Mouse (Mus musculus): ENCODE measurements around the gene Kcnh1. TPM values are rescaled to one million over a fixed set of nuclear protein-coding genes. Genes with fewer than 3 reads are reported as not detected.

Gene Kcnh1
- total and polyA plus RNA-seq, 3 experiments, result 0.05 TPM; not detected in 2

DNA sequence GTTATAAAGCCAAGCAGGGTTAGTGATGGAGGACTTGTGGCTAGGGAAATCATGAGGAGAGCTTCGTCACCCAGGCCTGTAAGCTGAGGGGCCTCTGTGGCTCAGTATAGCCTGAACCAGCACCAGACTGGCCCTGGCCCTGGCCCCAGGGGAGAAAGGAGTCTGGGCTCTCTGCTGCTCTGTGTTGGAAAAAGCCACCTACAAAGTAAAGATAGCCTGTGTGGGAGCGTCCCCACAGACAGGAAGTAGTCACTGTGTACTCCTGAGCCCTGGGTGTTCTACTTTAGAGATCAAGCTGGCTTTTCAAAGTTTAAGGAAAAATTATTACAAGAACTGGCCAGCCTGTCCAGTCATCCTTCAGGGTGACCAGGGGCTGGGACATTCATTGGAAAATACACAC lies 306.9 kb downstream of the Kcnh1 start:
- Histone ChIP-seq H3K9me3 (replicated peaks) (peaks cover 57% of the 10 kb centered on the region), H3K4me3 (ENCODE audit: low read depth, low read length) (no peak overlapping the region), H3K36me3 (replicated peaks) (no peaks in the 10 kb centered on the region), H3K27me3 (ENCODE audit: insufficient read depth, low read length) (no peaks in the 10 kb centered on the region), H3K4me1 (ENCODE audit: insufficient read depth, low read depth, low read length) (no peaks in the 10 kb centered on the region)
- DNase-seq (ENCODE audit: low spot score) (no peak), ATAC-seq (ENCODE audit: extremely low read depth, insufficient number of reproducible peaks, low FRiP score, poor library complexity, severe bottlenecking) (no peak)
- TF ChIP-seq CTCF (IDR thresholded peaks at IDR 0.05; ENCODE audit: low read depth, low read length) (no peak), TAL1 (conservative IDR thresholded peaks at IDR 0.05; ENCODE audit: low read depth, low read length) (no peak), POLR2AphosphoS5 (IDR thresholded peaks at IDR 0.05; ENCODE audit: insufficient replicate concordance, low read depth, low read length) (no peak), GATA2 (IDR thresholded peaks at IDR 0.05; ENCODE audit: borderline replicate concordance, low read depth, low read length) (no peak), GATA1 (IDR thresholded peaks at IDR 0.05; ENCODE audit: borderline replicate concordance, low read length) (no peak)

DNA sequence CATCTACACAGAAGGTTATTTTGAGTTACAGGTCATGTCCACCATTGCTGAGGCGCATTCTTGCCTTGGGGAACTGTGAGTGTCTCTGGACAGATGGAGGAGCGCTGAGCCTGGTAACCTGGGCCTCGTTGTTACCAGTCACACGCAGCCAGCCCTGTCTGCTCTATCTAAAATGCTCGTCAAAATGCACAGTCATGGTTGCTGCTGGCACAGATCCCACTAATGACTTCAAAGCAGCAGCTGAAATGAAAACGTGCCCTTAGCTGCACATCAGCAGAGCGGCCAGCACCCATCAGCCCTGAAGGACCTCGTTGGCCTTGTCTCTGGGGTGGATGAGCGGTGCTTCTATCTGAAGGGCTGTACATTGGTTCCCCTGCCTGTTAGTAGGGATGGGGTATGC lies 311.4 kb downstream of the Kcnh1 start:
- no peaks in the 10 kb centered on the region for H3K27me3 ChIP-seq (ENCODE audit: insufficient read depth, low read length)
- ATAC-seq (ENCODE audit: extremely low read depth, insufficient number of reproducible peaks, low FRiP score, poor library complexity, severe bottlenecking) (no peak), DNase-seq (ENCODE audit: low spot score) (no peak)
- H3K4me1 ChIP-seq (ENCODE audit: insufficient read depth, low read depth, low read length), result no peaks in the 10 kb centered on the region
- no peak overlapping the region for H3K4me3 ChIP-seq (ENCODE audit: low read depth, low read length)
- no peak for TF ChIP-seq GATA1 (IDR thresholded peaks at IDR 0.05; ENCODE audit: borderline replicate concordance, low read length)
- peaks cover 66% of the 10 kb centered on the region for H3K9me3 ChIP-seq (replicated peaks)
- H3K36me3 ChIP-seq (replicated peaks), result no peaks in the 10 kb centered on the region

DNA sequence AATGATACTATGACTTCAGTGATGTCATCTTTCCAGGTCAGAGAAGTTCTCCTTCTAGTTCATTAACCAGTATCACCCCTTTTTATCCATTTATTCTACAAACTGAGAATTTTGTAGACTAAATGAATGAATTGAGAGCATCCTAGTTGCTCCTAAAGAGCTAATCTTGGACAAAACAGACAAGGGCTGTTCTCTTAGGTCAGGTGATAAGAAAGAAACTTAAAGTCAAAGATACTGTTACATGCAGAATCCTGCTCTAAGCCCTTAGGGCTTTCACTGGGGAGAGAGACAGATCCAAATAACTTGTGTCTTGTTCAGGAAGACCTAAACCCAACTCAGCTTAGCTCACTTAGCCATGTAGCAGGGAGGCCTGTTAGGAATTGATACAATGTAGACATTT lies 312.3 kb downstream of the Kcnh1 start:
- no peaks in the 10 kb centered on the region for H3K27me3 ChIP-seq (ENCODE audit: insufficient read depth, low read length)
- ATAC-seq (ENCODE audit: extremely low read depth, insufficient number of reproducible peaks, low FRiP score, poor library complexity, severe bottlenecking), result no peak
- TF ChIP-seq GATA1 (IDR thresholded peaks at IDR 0.05; ENCODE audit: borderline replicate concordance, low read length) (no peak), POLR2AphosphoS5 (IDR thresholded peaks at IDR 0.05; ENCODE audit: insufficient replicate concordance, low read depth, low read length) (no peak), CTCF (IDR thresholded peaks at IDR 0.05; ENCODE audit: low read depth, low read length) (no peak), TAL1 (conservative IDR thresholded peaks at IDR 0.05; ENCODE audit: low read depth, low read length) (no peak), GATA2 (IDR thresholded peaks at IDR 0.05; ENCODE audit: borderline replicate concordance, low read depth, low read length) (no peak)

DNA sequence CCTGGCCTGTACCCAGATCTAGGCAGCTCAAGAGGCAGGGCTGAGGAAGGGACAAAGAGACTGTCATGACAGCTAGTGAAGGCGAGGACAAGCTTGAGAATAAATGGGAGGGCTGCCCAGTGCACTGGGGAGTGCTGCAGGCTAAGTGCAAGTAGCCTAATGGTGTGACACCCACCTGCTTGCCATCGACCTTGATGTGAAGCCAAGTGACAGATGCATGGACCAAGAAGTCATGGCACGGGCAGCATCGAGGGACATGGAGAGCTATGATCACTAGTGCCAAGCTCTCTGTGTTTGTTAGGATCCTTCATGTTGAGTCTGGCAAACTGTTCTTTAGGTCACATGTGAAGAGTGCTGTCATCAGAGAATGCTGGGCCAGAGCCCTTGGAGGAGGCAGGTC lies 313.1 kb downstream of the Kcnh1 start:
- H3K36me3 ChIP-seq (replicated peaks), result no peaks in the 10 kb centered on the region
- no peak for TF ChIP-seq CTCF (IDR thresholded peaks at IDR 0.05; ENCODE audit: low read depth, low read length)
- TF ChIP-seq GATA2 (IDR thresholded peaks at IDR 0.05; ENCODE audit: borderline replicate concordance, low read depth, low read length), result no peak
- TF ChIP-seq POLR2AphosphoS5 (IDR thresholded peaks at IDR 0.05; ENCODE audit: insufficient replicate concordance, low read depth, low read length), result no peak
- TF ChIP-seq TAL1 (conservative IDR thresholded peaks at IDR 0.05; ENCODE audit: low read depth, low read length), result no peak
- TF ChIP-seq GATA1 (IDR thresholded peaks at IDR 0.05; ENCODE audit: borderline replicate concordance, low read length), result no peak
- ATAC-seq (ENCODE audit: extremely low read depth, insufficient number of reproducible peaks, low FRiP score, poor library complexity, severe bottlenecking), result no peak
- peaks cover 70% of the 10 kb centered on the region for H3K9me3 ChIP-seq (replicated peaks)
- no peak overlapping the region for H3K4me3 ChIP-seq (ENCODE audit: low read depth, low read length)
- H3K4me1 ChIP-seq (ENCODE audit: insufficient read depth, low read depth, low read length), result no peaks in the 10 kb centered on the region
- DNase-seq (ENCODE audit: low spot score), result no peak
- H3K27me3 ChIP-seq (ENCODE audit: insufficient read depth, low read length), result no peaks in the 10 kb centered on the region

More for the DNA sequence above, 312.3 kb downstream of the Kcnh1 start:
- Histone ChIP-seq H3K4me3 (ENCODE audit: low read depth, low read length) (no peak overlapping the region), H3K4me1 (ENCODE audit: insufficient read depth, low read depth, low read length) (no peaks in the 10 kb centered on the region), H3K36me3 (replicated peaks) (no peaks in the 10 kb centered on the region), H3K9me3 (replicated peaks) (peaks cover 69% of the 10 kb centered on the region)
- no peak for DNase-seq (ENCODE audit: low spot score)

DNA sequence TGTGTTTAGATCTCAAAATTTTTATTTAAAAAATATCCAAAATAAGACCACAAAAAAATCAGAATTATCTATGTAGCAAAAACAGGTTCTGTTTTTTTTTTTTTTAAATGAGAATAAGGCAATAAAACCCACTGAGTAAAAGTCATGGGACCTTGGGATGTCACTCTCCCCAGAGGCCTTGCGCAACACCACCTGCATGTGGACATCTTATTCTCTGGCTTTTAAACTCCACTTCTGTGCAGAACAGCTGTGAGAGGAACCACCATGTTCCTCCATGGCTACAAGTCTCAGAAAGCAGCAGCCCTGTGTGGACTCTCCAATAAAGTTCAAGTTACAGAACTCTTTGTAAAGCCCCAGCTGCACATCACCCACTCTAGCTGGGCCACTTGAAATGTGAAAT lies 322.2 kb downstream of the Kcnh1 start:
- Histone ChIP-seq H3K36me3 (replicated peaks) (no peaks in the 10 kb centered on the region), H3K9me3 (replicated peaks) (peaks cover 67% of the 10 kb centered on the region), H3K4me3 (ENCODE audit: low read depth, low read length) (no peak overlapping the region), H3K4me1 (ENCODE audit: insufficient read depth, low read depth, low read length) (no peaks in the 10 kb centered on the region), H3K27me3 (ENCODE audit: insufficient read depth, low read length) (no peaks in the 10 kb centered on the region)
- no peak for ATAC-seq (ENCODE audit: extremely low read depth, insufficient number of reproducible peaks, low FRiP score, poor library complexity, severe bottlenecking)
- no peak for TF ChIP-seq GATA2 (IDR thresholded peaks at IDR 0.05; ENCODE audit: borderline replicate concordance, low read depth, low read length)
- TF ChIP-seq TAL1 (conservative IDR thresholded peaks at IDR 0.05; ENCODE audit: low read depth, low read length), result no peak
- TF ChIP-seq CTCF (IDR thresholded peaks at IDR 0.05; ENCODE audit: low read depth, low read length), result no peak
- TF ChIP-seq GATA1 (IDR thresholded peaks at IDR 0.05; ENCODE audit: borderline replicate concordance, low read length), result no peak
- TF ChIP-seq POLR2AphosphoS5 (IDR thresholded peaks at IDR 0.05; ENCODE audit: insufficient replicate concordance, low read depth, low read length), result no peak
- no peak for DNase-seq (ENCODE audit: low spot score)

DNA sequence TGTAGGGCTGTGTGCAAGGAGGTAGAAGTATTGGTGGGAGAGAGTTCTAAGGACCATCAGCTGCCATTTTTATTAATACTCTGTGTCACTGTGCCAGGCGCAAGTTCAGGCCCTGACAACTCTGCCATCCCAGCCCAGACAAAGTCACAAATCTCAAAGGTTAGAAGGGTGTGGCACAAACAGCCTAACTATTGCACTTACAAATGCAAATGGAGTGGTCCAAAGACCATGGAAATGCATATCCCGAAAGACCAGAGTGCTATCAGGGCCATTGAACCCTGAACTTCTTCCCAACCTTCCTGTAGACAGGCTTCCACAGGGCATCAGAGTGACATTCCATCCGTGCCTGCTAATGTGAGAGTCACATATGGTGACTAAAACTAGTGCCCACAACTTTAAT lies 324.8 kb downstream of the Kcnh1 start:
- Histone ChIP-seq H3K4me1 (ENCODE audit: insufficient read depth, low read depth, low read length) (no peaks in the 10 kb centered on the region), H3K4me3 (ENCODE audit: low read depth, low read length) (no peak overlapping the region), H3K27me3 (ENCODE audit: insufficient read depth, low read length) (no peaks in the 10 kb centered on the region), H3K9me3 (replicated peaks) (peaks cover 68% of the 10 kb centered on the region), H3K36me3 (replicated peaks) (no peaks in the 10 kb centered on the region)
- DNase-seq (ENCODE audit: low spot score), result no peak
- no peak for TF ChIP-seq TAL1 (conservative IDR thresholded peaks at IDR 0.05; ENCODE audit: low read depth, low read length)
- no peak for TF ChIP-seq POLR2AphosphoS5 (IDR thresholded peaks at IDR 0.05; ENCODE audit: insufficient replicate concordance, low read depth, low read length)
- no peak for TF ChIP-seq CTCF (IDR thresholded peaks at IDR 0.05; ENCODE audit: low read depth, low read length)
- TF ChIP-seq GATA2 (IDR thresholded peaks at IDR 0.05; ENCODE audit: borderline replicate concordance, low read depth, low read length), result no peak
- TF ChIP-seq GATA1 (IDR thresholded peaks at IDR 0.05; ENCODE audit: borderline replicate concordance, low read length), result no peak
- ATAC-seq (ENCODE audit: extremely low read depth, insufficient number of reproducible peaks, low FRiP score, poor library complexity, severe bottlenecking), result no peak

DNA sequence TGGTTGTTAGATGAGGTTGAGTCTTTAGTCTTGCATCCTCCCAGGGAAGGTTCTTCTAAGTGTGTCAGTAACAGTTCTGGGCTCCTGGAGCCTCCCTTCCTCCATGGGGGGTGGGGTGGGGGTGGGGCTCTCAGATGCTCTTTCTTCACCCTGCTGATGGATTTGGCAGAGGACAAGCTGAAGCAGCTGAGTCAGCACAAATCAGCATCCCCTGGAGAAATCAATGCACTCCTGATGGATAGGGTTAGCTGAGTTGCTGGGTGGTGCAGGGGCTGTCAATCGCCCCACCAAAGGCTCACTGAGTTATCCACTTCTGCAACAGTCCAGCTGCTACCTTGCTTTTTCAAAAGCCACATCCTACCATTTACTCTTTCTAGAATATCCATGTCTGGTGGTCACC lies 329.1 kb downstream of the Kcnh1 start:
- no peak overlapping the region for H3K4me3 ChIP-seq (ENCODE audit: low read depth, low read length)
- no peak for TF ChIP-seq CTCF (IDR thresholded peaks at IDR 0.05; ENCODE audit: low read depth, low read length)

More for the DNA sequence above, 329.1 kb downstream of the Kcnh1 start:
- H3K36me3 ChIP-seq (replicated peaks), result no peaks in the 10 kb centered on the region
- no peaks in the 10 kb centered on the region for H3K4me1 ChIP-seq (ENCODE audit: insufficient read depth, low read depth, low read length)
- peaks cover 79% of the 10 kb centered on the region for H3K9me3 ChIP-seq (replicated peaks)
- DNase-seq (ENCODE audit: low spot score), result no peak
- no peaks in the 10 kb centered on the region for H3K27me3 ChIP-seq (ENCODE audit: insufficient read depth, low read length)
- no peak for ATAC-seq (ENCODE audit: extremely low read depth, insufficient number of reproducible peaks, low FRiP score, poor library complexity, severe bottlenecking)

Measured in G1E (cell line).